Mouse (Mus musculus): ENCODE data around the gene Zfp281.
A peak's percentile ranks its signal among the peaks of the same experiment; 100 is the strongest.

Gene Zfp281

GRCm38 (mm10) chr1:136624146-136625018, at the start of gene Zfp281:
TSS of gene Zfp281 (plus strand) at chr1:136624901.
- peak; percentile 93 for DNase-seq

- no peak for DNase-seq
These were observed 46.6 kb upstream of the Zfp281 start for GRCm38 (mm10) chr1:136577890-136578663.

GRCm38 (mm10) chr1:136579360-136579759, 45.3 kb upstream of the Zfp281 start:
- no peak for DNase-seq

- DNase-seq = no peak
These were observed 44.4 kb upstream of the Zfp281 start for GRCm38 (mm10) chr1:136580266-136580665.

GRCm38 (mm10) chr1:136581841-136582240, 42.9 kb upstream of the Zfp281 start:
- no peak for DNase-seq

GRCm38 (mm10) chr1:136587761-136588405, 36.8 kb upstream of the Zfp281 start:
- no peak for DNase-seq

- no peak for DNase-seq
These were observed 35.8 kb upstream of the Zfp281 start for GRCm38 (mm10) chr1:136588908-136589307.

- DNase-seq = no peak
These were observed 32.0 kb upstream of the Zfp281 start for GRCm38 (mm10) chr1:136592741-136593140.

- no peak for DNase-seq
These were observed 30.4 kb upstream of the Zfp281 start for GRCm38 (mm10) chr1:136594235-136594850.

- no peak for DNase-seq
These were observed 27.9 kb upstream of the Zfp281 start for GRCm38 (mm10) chr1:136596821-136597220.

GRCm38 (mm10) chr1:136598286-136598685, 26.4 kb upstream of the Zfp281 start:
- DNase-seq = no peak

GRCm38 (mm10) chr1:136600067-136600466, 24.6 kb upstream of the Zfp281 start:
- DNase-seq = no peak

GRCm38 (mm10) chr1:136600647-136601345, 23.9 kb upstream of the Zfp281 start:
- DNase-seq = no peak

- DNase-seq = no peak
These were observed 23.3 kb upstream of the Zfp281 start for GRCm38 (mm10) chr1:136601346-136601888.

- DNase-seq = no peak
These were observed 22.4 kb upstream of the Zfp281 start for GRCm38 (mm10) chr1:136602303-136602702.

GRCm38 (mm10) chr1:136604190-136604589, 20.5 kb upstream of the Zfp281 start:
- DNase-seq = no peak

GRCm38 (mm10) chr1:136605790-136606189, 18.9 kb upstream of the Zfp281 start:
- no peak for DNase-seq

- DNase-seq = no peak
These were observed 18.4 kb upstream of the Zfp281 start for GRCm38 (mm10) chr1:136606278-136606677.

GRCm38 (mm10) chr1:136608339-136609261, 16.1 kb upstream of the Zfp281 start:
- DNase-seq = no peak

- DNase-seq = no peak
These were observed 12.9 kb upstream of the Zfp281 start for GRCm38 (mm10) chr1:136611803-136612202.

- DNase-seq = no peak
These were observed 11.4 kb upstream of the Zfp281 start for GRCm38 (mm10) chr1:136613300-136613751.

Data from kidney, adult 11 months (tissue).